Mouse (Mus musculus) naive thymus-derived CD4-positive, alpha-beta T cell, adult 2 months (primary cell): ENCODE results near the gene Echdc2.
A peak's percentile ranks its signal among the peaks of the same experiment; 100 is the strongest.
"Not testable (repeated sequence)": the region's sequence is repeated elsewhere in the genome, so short reads cannot be mapped to it uniquely, and the experiment has no call there.

Source experiments
- DNase-seq: peaks from one replicate; pipeline ENCODE4 v3.0.0-alpha.2; 2011; ENCODE audit warnings: low read depth

Echdc2 gene

DNA sequence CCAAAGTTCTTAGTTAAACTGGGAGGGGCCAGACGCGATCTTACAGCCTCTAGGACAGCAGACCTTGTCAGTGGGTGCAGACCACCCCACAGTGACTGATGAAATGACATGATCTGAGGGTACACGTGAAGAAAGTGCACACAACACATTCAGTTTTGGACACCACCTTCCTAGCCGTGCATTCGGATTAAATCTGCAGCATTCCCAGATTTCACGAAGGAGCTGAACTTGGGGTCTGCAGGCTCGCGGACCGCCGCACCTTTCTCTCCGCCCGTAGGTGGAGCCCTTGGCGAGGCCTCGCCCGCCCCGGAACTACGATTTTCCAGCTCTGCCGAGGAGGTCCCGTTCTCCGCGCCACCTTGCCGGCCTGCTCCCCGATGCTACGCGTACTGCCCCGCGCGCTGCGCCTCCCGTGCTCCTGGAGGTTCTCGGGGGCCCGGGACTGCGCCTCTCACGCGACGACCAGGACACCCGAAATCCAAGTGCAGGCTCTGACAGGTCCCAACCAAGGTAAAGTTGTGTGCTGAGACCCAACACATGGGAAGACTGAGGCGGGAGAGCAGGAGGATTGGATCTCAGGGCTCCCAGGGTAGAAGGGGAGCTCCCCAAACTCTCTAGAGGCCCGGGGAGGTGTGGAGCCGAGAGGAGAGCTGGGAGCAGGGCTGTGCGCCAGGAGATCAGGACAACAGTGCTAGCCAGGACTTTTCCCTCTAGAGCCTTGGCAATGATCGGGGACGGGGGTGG lies at the start of gene Echdc2:
Echdc2 (plus strand) TSS at position 286 of the 744 bp plus-strand sequence.
- DNase-seq = peak; percentile 15

DNA sequence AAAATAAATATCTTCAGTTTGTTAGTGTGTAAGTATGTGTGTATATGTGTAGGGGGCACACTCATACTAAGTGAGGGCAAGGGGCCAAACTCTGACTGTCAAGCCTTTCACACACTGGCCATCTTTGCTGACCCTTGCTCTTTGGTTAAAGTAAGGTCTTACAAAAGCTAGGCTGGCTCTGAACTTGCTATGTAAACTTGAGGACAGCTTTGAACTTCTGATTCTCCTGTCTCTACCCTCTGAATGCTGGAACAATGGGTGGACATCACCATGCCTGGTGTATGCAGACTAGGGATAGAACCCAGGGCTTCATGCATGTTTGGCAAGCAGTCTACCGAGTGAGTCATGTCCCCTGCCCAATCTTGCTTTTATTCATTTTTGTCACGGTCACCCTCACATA lies 48.8 kb upstream of the Echdc2 start:
- DNase-seq = peak; percentile 7

DNA sequence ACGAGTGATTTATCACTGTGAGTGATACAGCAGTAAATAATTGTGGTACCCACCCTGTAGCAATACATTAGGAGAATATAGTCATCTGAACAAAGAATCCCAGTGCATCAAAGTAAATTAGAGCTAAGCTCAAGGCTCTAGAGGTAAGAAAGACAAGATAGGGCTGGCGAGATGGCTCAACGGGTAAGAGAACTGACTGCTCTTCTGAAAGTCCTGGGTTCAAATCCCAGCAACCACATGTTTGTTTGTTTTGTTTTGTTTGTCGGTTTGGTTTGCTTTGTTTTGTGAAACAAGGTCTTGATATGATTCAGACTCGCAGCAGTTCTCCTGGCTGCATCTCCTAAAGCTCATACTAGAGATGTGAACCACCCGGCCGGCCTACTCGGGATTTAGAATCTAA lies 47.7 kb upstream of the Echdc2 start:
- no peak for DNase-seq

DNA sequence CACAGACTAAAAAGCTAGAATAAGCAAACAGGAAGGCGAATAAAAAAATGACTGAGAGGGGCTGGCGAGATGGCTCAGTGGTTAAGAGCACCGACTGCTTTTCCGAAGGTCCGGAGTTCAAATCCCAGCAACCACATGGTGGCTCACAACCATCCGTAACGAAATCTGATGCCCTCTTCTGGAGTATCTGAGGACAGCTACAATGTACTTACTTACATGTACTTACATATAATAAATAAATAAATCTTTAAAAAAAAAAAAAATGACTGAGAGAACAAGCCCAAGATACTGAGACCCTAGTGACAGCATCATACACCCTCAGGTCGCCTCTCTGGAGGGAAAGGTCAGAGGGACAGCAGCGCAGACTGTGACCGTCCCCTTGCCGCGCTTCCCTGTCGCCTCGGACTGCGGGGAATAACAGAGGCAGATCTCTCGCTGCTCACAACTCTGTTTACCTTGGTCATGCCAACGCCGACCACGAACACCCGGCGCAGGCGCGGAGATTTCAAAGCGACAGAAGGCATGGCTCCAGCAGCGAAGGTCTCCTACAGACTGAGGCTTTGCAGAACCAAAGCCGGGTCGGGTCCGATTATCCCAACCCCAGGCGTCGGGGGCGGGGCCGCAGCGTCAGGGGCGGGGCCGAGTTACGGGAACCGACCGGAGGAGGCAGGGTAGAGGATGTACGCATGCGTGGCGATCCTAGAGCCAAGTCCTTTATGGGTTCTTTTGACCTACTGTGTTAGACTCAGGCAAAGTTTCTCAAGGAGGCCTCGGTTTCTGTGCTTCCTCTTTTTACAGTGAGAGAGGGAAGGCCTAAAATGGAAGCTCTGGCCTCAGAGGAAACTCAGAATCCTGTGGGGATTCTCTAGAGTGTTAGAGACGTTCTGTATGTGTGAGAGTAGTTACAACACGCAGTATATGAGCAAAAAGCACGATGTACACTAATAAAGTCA lies 47.0 kb upstream of the Echdc2 start:
- peak; percentile 90 for DNase-seq

DNA sequence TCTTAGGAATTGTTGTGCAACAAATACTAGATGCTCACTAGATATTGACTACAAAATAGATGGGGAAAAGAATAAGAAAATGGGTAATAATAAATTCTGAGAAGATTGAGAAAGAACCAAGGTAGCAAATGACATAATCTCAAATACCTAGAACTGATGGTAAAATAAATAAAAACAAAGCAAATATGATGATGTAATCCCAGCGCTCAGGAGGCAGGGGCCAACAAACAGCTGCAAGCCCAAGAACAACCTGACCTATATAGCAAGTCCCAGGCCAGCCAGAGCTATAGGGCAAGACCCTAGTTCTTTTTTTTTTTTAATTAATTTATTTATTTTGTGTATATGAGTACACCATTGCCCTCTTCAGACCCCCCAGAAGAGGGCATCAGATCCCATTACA lies 41.1 kb upstream of the Echdc2 start:
- no peak for DNase-seq

- no peak for DNase-seq
These were observed 39.0 kb upstream of the Echdc2 start for GRCm38 (mm10) chr4:108126260-108126659.

GRCm38 (mm10) chr4:108127516-108127915 lies 37.7 kb upstream of the Echdc2 start:
- no peak for DNase-seq

GRCm38 (mm10) chr4:108128339-108128738 lies 36.9 kb upstream of the Echdc2 start:
- no peak for DNase-seq

DNA sequence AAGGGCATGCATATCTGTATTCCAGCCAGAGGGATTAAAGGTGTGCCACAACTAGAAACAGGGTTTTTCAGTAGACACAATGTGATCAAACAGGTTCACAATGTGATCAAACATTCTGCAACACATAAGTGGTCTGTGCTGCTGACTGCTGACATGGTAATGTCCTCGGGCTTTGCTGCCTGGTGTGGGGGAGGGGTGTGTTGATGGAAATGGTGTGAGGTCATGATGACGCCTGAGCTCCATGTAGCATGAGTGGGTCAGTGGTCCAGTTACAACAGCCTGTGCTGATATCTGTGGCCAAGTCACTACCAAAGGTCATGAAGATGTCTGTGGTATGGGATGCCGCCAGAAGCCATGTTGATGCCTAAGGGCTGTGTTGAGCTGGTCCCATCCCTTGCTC lies 34.8 kb upstream of the Echdc2 start:
- DNase-seq = no peak

- no peak for DNase-seq
These were observed 28.3 kb upstream of the Echdc2 start for GRCm38 (mm10) chr4:108136938-108137337.

DNA sequence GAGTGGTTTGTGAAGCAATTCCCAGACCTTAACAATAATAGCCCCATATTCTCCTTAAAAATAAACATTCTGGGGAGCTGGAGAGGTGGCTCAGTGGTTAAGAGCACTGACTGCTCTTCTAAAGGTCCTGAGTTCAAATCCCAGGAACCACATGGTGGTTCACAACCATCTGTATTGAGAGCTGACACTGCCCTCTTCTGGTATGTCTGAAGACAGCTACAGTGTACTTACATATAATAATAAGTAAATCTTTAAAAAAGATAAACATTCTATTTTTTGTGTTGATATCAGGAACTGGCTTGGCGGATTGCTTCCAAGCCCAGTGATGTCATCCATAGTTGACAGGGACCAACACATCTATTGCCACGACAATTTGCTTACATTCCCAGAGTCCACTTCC lies 22.1 kb upstream of the Echdc2 start:
- peak; percentile 34 for DNase-seq

GRCm38 (mm10) chr4:108143778-108144177 lies 21.5 kb upstream of the Echdc2 start:
- no peak for DNase-seq

DNA sequence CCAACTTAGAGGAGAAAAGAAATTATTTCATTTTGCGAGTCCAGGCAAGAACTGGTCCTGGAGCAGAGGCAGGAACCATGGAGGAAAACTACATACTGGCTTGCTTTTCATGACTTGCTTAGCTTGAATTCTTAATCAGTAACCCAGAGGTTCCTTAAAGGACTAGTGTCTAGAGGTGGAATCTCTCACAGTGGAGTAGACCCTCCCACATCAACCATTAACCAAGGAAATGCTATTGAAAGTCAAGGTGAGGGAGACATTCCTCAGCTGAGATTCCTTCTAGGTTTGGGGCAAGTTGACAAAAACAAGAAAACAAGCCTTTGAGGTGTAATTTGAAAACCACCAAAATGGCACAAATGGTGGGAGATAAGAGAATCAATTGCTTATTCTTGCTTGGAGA lies 20.4 kb upstream of the Echdc2 start, which contains the start of gene Scp2:
Scp2 (minus strand) TSS at position 119 of the 400 bp plus-strand sequence.
- no peak for DNase-seq

DNA sequence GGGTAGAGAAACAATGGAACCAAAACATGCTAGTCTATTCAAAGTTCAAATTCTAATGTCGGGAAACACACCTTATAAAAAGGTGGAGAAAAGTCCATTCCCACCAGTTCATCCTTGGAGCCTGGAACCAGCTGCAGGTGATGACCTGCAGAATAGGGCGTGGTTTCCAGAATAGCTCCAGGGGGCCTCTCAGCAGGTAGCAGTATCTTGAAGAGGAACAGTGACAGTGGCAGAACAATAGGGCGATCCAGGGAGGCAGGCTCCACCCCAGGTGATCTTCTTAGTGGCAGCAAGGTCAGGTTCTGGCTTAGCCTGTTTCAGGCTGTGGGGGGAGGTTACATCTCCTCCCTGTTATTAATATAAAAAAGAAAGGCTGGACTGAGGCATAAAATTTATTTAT lies 19.7 kb upstream of the Echdc2 start:
- DNase-seq = not testable (repeated sequence)

GRCm38 (mm10) chr4:108155141-108155540 lies 10.1 kb upstream of the Echdc2 start:
- DNase-seq = not testable (repeated sequence)

GRCm38 (mm10) chr4:108161936-108162335 lies 3.3 kb upstream of the Echdc2 start:
- no peak for DNase-seq

DNA sequence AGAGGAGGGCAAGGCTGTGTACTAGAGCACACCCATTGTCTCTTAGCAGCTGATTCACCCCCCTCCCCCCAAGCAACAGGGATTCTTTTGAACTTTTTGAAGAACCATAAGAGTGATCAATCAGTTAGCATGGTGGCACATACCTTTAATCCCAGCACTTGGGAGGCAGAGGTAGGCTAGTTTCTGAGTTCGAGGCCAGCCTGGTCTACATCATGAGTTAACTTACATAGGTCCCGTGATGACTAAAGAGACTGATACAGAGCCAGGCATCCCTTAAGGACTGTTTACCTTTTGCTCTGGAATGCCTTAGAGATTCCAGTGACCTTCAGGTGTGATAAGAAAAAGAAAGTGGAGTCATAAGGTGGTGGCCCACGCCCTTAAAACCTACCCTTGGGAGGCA lies 1.9 kb upstream of the Echdc2 start:
- DNase-seq = no peak

DNA sequence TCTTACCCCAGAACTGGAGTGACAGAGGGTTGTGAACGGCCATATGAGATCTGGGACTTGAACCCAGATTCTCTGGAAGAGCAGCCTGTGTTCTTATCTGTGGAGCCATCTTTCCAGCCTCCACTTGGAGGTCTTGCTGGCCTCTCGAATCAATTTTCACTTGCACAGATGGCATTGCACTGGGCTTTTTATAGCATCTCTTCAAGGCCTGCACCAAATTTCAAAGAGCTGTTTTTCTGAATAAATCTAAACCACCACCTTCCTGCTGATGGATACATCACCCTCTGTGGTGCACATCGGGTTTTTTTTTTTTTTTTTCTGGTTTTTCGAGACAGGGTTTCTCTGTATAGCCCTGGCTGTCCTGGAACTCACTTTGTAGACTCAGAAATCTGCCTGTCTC lies 1.6 kb downstream of the Echdc2 start:
- no peak for DNase-seq

GRCm38 (mm10) chr4:108168056-108168455 lies 2.8 kb downstream of the Echdc2 start:
- DNase-seq = no peak

- DNase-seq = no peak
These were observed 17.0 kb downstream of the Echdc2 start for GRCm38 (mm10) chr4:108182278-108182677.

DNA sequence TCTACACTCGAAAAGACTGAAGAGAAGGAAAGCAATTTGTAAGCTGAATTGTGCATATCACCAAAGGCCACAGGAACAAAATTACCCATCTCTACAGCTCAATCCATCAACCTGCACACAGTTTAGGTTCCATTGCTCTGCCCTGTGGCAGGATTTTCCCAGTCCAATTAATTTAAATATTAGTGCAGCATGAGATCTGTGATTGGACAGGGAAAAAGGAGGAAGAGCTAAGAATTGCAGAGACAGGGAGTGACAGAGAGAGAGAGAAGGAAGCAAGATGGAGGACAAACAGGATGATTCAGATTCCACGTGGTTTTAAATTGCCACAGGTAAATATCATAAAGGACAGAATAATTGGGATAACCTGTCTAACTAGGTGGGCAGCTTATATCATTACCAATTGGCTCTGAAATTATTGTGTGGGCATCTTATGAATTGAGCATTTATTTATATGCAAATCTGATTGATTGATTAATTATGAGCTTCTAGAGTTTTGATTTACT lies 27.6 kb downstream of the Echdc2 start:
- DNase-seq = no peak

DNA sequence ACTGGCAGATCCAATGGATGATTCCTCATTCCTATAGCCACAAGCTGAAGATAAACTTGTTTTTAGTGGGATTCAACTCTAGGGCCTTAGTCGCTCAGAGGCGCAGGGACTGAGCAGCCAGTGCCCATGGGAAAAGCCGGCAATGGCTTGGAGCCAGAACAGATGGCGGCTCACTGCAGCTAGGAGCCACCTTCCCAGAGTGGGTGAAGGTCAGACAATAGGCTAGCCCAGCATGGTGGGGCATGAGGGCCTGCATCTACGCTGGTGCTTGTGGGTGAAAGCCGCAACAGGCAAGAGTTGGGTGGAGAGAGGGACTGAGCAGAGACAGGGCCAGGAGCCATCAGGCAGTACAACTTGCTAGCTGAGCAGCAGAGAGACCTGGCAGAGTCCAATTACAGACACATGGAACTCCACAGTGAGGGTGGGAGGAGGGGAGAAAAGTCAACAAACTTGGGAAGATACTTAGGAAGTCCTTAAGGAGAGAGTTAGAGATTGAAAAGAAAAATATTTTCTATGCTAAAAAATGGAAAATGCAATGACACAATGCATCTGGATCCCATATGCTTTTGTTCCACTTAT lies 31.1 kb downstream of the Echdc2 start:
- DNase-seq = no peak
